Mouse (Mus musculus): ENCODE data around the gene Ercc2. TPM values are rescaled to one million over a fixed set of nuclear protein-coding genes. Genes with fewer than 3 reads are reported as not detected.

The Ercc2 gene
- total and polyA plus RNA-seq, 3 experiments: 34.4 to 44.5 TPM; not detected in 1

GRCm38 (mm10) chr7:19332709-19333352 is 49.0 kb upstream of the Ercc2 start:
- TF ChIP-seq BHLHE40 (IDR thresholded peaks at IDR 0.05; ENCODE audit: borderline replicate concordance, low read depth, low read length) (0 out of 2 replicates have a peak, but pooled peaks have one; percentile 23), KAT2A (conservative IDR thresholded peaks at IDR 0.05; ENCODE audit: low read depth, low read length) (no peak), ZKSCAN1 (IDR thresholded peaks at IDR 0.05; ENCODE audit: low read depth, low read length) (no peak), CHD1 (IDR thresholded peaks at IDR 0.05; ENCODE audit: low read depth, low read length) (no peak), NRF1 (IDR thresholded peaks at IDR 0.05; ENCODE audit: insufficient read depth, low read depth, low read length, poor library complexity, severe bottlenecking) (peak; percentile 40; the same call in 1 of the 2 replicates), ZMIZ1 (IDR thresholded peaks at IDR 0.05; ENCODE audit: low read depth, low read length) (no peak), GATA1 (IDR thresholded peaks at IDR 0.05; ENCODE audit: low read depth, low read length) (peak; percentile 35; the same call in 1 of the 2 replicates), SIN3A (IDR thresholded peaks at IDR 0.05; ENCODE audit: low read length) (0 out of 2 replicates have a peak, but pooled peaks have one; percentile 26), TCF12 (IDR thresholded peaks at IDR 0.05; ENCODE audit: low read depth, low read length) (0 out of 2 replicates have a peak, but pooled peaks have one; percentile 4), MEF2A (IDR thresholded peaks at IDR 0.05; ENCODE audit: extremely low read depth, insufficient replicate concordance, low read depth, low read length, poor library complexity, severe bottlenecking) (peak; percentile 100), MXI1 (IDR thresholded peaks at IDR 0.05; ENCODE audit: low read depth, low read length) (0 out of 2 replicates have a peak, but pooled peaks have one; percentile 28), MAZ (IDR thresholded peaks at IDR 0.05; ENCODE audit: low read depth, low read length) (no peak), JUND (IDR thresholded peaks at IDR 0.05; ENCODE audit: low read depth, low read length) (peak; percentile 84; the same call in 1 of the 2 replicates), ZC3H11A (IDR thresholded peaks at IDR 0.05; ENCODE audit: low read depth, low read length) (no peak), EP300 (IDR thresholded peaks at IDR 0.05; ENCODE audit: low read depth in 1 of 2, low read length in 2 of 2) (peak in 1 of 2 experiments; percentile 57; a peak in 2 of 4 replicates), ELF1 (IDR thresholded peaks at IDR 0.05; ENCODE audit: low read depth, low read length) (peak; percentile 49), ETS1 (IDR thresholded peaks at IDR 0.05; ENCODE audit: low read depth, low read length) (peak; percentile 77), HCFC1 (IDR thresholded peaks at IDR 0.05; ENCODE audit: low read depth, low read length) (peak; percentile 13; the same call in 1 of the 2 replicates)
- peak overlapping the region; percentile 73 for H3K9ac ChIP-seq (ENCODE audit: control insufficient read depth, low read depth, low read length, poor library complexity, severe bottlenecking)
- H3K36me3 ChIP-seq (ENCODE audit: control insufficient read depth in 1 of 2, insufficient read depth in 2 of 2, low read length in 2 of 2): peaks cover 0 to 7% of the 10 kb centered on the region in 2 experiments; a peak in 2 of 4 replicates
- H3K4me3 ChIP-seq (ENCODE audit: control insufficient read depth in 1 of 2, insufficient read depth in 1 of 2, low read depth in 2 of 2, low read length in 2 of 2): peak overlapping the region; percentile 41 to 66
- H3K9me3 ChIP-seq (replicated peaks; ENCODE audit: insufficient read depth, low read length): no peaks in the 10 kb centered on the region
- no peaks in the 10 kb centered on the region for H3K79me2 ChIP-seq (ENCODE audit: control insufficient read depth, insufficient read depth, low read length, poor library complexity)
- peaks cover 4 to 10% of the 10 kb centered on the region in 2 experiments for H3K4me1 ChIP-seq (ENCODE audit: control insufficient read depth in 1 of 2, insufficient read depth in 2 of 2, low read length in 2 of 2)
- DNase-seq (ENCODE audit: low read depth, low spot score): peak; percentile 78
- peak overlapping the region; percentile 36 for H3K27ac ChIP-seq (ENCODE audit: control insufficient read depth, low read depth, low read length)
- H3K27me3 ChIP-seq (ENCODE audit: control insufficient read depth in 1 of 2, insufficient read depth in 2 of 2, low read length in 2 of 2): no peaks in the 10 kb centered on the region; a peak in 1 of 4 replicates

Measured in MEL (cell line).